Mouse (Mus musculus): ENCODE data around the gene Dpy19l1. TPM values are rescaled to one million over a fixed set of nuclear protein-coding genes. Genes with fewer than 3 reads are reported as not detected.

Dpy19l1 gene
- polyA plus RNA-seq, 1 experiment from 2014 or later: 28.2 TPM

GRCm38 (mm10) chr9:24506510-24506909, 3.6 kb upstream of the Dpy19l1 start:
- Histone ChIP-seq H3K4me3 (replicated peaks; ENCODE audit: low read length) (no peak overlapping the region), H3K4me2 (ENCODE audit: low read length) (no peak overlapping the region), H3K9me3 (ENCODE audit: control insufficient read depth, low read length) (no peaks in the 10 kb centered on the region), H3K4me1 (replicated peaks; ENCODE audit: control insufficient read depth, insufficient read depth, low read length) (peaks cover 4% of the 10 kb centered on the region), H3K9ac (replicated peaks; ENCODE audit: low read depth, low read length) (no peak overlapping the region), H3K27ac (ENCODE audit: low read length) (no peak overlapping the region), H3K36me3 (ENCODE audit: control insufficient read depth, insufficient read depth) (no peaks in the 10 kb centered on the region), H3K27me3 (replicated peaks; ENCODE audit: control insufficient read depth, insufficient read depth, low read length) (no peaks in the 10 kb centered on the region)
- ATAC-seq: no peak

GRCm38 (mm10) chr9:24505017-24505763, 2.2 kb upstream of the Dpy19l1 start:
- Histone ChIP-seq H3K27ac (ENCODE audit: low read length) (no peak overlapping the region), H3K36me3 (ENCODE audit: control insufficient read depth, insufficient read depth) (no peaks in the 10 kb centered on the region), H3K4me3 (replicated peaks; ENCODE audit: low read length) (no peak overlapping the region), H3K27me3 (replicated peaks; ENCODE audit: control insufficient read depth, insufficient read depth, low read length) (no peaks in the 10 kb centered on the region), H3K4me2 (ENCODE audit: low read length) (no peak overlapping the region), H3K4me1 (replicated peaks; ENCODE audit: control insufficient read depth, insufficient read depth, low read length) (peaks cover 10% of the 10 kb centered on the region), H3K9ac (replicated peaks; ENCODE audit: low read depth, low read length) (no peak overlapping the region), H3K9me3 (ENCODE audit: control insufficient read depth, low read length) (no peaks in the 10 kb centered on the region)
- ATAC-seq: no peak
- 75% methylated on average over 5 of the region's 5 CpGs for WGBS

DNA sequence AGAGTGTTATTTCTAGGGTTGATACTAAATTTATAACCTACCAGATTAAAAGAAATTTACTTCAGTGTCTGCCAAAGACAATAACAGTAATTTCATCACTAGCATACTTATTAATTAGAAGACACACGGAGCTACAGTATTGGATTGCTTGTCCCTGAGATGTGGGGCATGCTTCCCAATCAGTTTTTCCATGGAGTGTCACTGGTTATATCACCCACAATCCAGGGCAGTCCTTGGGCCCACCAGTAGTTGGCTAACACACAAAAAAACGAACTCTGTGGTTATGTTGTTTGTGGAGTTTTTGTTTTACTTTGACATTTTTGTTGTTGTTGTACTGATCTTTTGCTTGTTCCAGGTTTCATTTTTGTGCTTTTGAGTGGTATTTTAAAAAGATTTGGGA, 1.4 kb upstream of the Dpy19l1 start:
- Histone ChIP-seq H3K27me3 (replicated peaks; ENCODE audit: control insufficient read depth, insufficient read depth, low read length) (no peaks in the 10 kb centered on the region), H3K36me3 (ENCODE audit: control insufficient read depth, insufficient read depth) (no peaks in the 10 kb centered on the region), H3K4me3 (replicated peaks; ENCODE audit: low read length) (no peak overlapping the region), H3K4me2 (ENCODE audit: low read length) (no peak overlapping the region), H3K9me3 (ENCODE audit: control insufficient read depth, low read length) (no peaks in the 10 kb centered on the region), H3K4me1 (replicated peaks; ENCODE audit: control insufficient read depth, insufficient read depth, low read length) (peaks cover 17% of the 10 kb centered on the region), H3K27ac (ENCODE audit: low read length) (no peak overlapping the region), H3K9ac (replicated peaks; ENCODE audit: low read depth, low read length) (no peak overlapping the region)
- 56% methylated on average over 2 of the region's 2 CpGs for WGBS
- ATAC-seq: no peak

DNA sequence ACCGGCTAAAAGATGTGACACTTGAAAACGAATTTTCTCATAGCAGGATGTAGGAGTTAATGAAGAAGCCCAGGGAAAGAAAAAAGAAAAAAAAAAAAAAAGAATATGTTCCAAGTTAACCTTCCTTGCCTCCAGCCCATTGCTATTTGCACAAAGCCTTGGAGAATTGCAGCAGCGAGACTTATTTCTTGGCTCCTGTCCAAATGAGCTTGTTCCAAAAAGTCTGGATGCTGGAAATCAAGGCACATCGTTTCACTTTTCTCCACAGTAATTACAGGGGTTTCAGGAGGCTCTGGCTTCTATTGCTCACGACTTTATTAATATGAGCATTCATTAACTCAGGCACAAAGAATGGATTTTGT, 899 bp upstream of the Dpy19l1 start:
- H3K4me2 ChIP-seq (ENCODE audit: low read length): peak overlapping the region; percentile 79
- 2% methylated on average over 5 of the region's 5 CpGs for WGBS
- H3K27ac ChIP-seq (ENCODE audit: low read length): peak overlapping the region; percentile 91
- H3K27me3 ChIP-seq (replicated peaks; ENCODE audit: control insufficient read depth, insufficient read depth, low read length): no peaks in the 10 kb centered on the region
- H3K9me3 ChIP-seq (ENCODE audit: control insufficient read depth, low read length): no peaks in the 10 kb centered on the region
- peak overlapping the region; percentile 86 for H3K9ac ChIP-seq (replicated peaks; ENCODE audit: low read depth, low read length)
- peaks cover 17% of the 10 kb centered on the region for H3K4me1 ChIP-seq (replicated peaks; ENCODE audit: control insufficient read depth, insufficient read depth, low read length)
- H3K4me3 ChIP-seq (replicated peaks; ENCODE audit: low read length): peak overlapping the region; percentile 63
- H3K36me3 ChIP-seq (ENCODE audit: control insufficient read depth, insufficient read depth): no peaks in the 10 kb centered on the region
- ATAC-seq: no peak

- peak overlapping the region; percentile 86 for H3K9ac ChIP-seq (replicated peaks; ENCODE audit: low read depth, low read length)
- peak overlapping the region; percentile 91 for H3K27ac ChIP-seq (ENCODE audit: low read length)
- H3K36me3 ChIP-seq (ENCODE audit: control insufficient read depth, insufficient read depth): no peaks in the 10 kb centered on the region
- under 1% methylated on average over 39 of the region's 48 CpGs for WGBS
- peak; percentile 78 for ATAC-seq
- no peaks in the 10 kb centered on the region for H3K27me3 ChIP-seq (replicated peaks; ENCODE audit: control insufficient read depth, insufficient read depth, low read length)
- H3K4me1 ChIP-seq (replicated peaks; ENCODE audit: control insufficient read depth, insufficient read depth, low read length): peaks cover 17% of the 10 kb centered on the region
- peak overlapping the region; percentile 63 for H3K4me3 ChIP-seq (replicated peaks; ENCODE audit: low read length)
- no peaks in the 10 kb centered on the region for H3K9me3 ChIP-seq (ENCODE audit: control insufficient read depth, low read length)
- H3K4me2 ChIP-seq (ENCODE audit: low read length): peak overlapping the region; percentile 70
These were observed 352 bp downstream of the Dpy19l1 start for GRCm38 (mm10) chr9:24502571-24503004.

GRCm38 (mm10) chr9:24501618-24502017, 1.3 kb downstream of the Dpy19l1 start:
- H3K36me3 ChIP-seq (ENCODE audit: control insufficient read depth, insufficient read depth): no peaks in the 10 kb centered on the region
- H3K4me2 ChIP-seq (ENCODE audit: low read length): peak overlapping the region; percentile 70
- 20% methylated on average over 2 of the region's 2 CpGs for WGBS
- H3K4me3 ChIP-seq (replicated peaks; ENCODE audit: low read length): peak overlapping the region; percentile 63
- no peak for ATAC-seq
- peaks cover 22% of the 10 kb centered on the region for H3K4me1 ChIP-seq (replicated peaks; ENCODE audit: control insufficient read depth, insufficient read depth, low read length)
- H3K9ac ChIP-seq (replicated peaks; ENCODE audit: low read depth, low read length): peak overlapping the region; percentile 28
- H3K27me3 ChIP-seq (replicated peaks; ENCODE audit: control insufficient read depth, insufficient read depth, low read length): no peaks in the 10 kb centered on the region
- peak overlapping the region; percentile 91; the same call in 1 of the 2 replicates for H3K27ac ChIP-seq (ENCODE audit: low read length)
- H3K9me3 ChIP-seq (ENCODE audit: control insufficient read depth, low read length): no peaks in the 10 kb centered on the region

DNA sequence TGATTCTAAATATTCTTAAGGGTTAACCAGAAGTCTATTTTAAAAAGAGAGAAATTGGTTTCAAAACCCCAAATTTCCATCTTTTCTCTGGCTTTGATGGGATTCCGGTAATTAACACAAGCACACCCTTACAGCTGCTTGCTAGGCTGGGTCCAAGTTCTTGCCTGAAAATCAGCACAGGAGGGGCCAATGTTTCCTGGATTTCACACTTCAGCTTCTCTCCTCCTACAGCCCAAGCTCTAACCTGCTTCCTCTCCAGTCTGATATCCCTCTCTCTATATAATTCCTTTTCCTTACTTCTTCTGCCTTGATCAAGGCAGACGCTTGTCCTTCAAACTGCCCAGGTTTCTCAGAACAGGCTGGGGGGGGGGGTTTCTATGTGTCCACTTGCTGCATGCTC, 6.7 kb downstream of the Dpy19l1 start:
- Histone ChIP-seq H3K4me2 (ENCODE audit: low read length) (0 out of 2 replicates have a peak overlapping the region, but pooled peaks have one; percentile 3), H3K36me3 (ENCODE audit: control insufficient read depth, insufficient read depth) (no peaks in the 10 kb centered on the region), H3K9me3 (ENCODE audit: control insufficient read depth, low read length) (no peaks in the 10 kb centered on the region), H3K9ac (replicated peaks; ENCODE audit: low read depth, low read length) (no peak overlapping the region), H3K4me3 (replicated peaks; ENCODE audit: low read length) (no peak overlapping the region), H3K27ac (ENCODE audit: low read length) (no peak overlapping the region), H3K4me1 (replicated peaks; ENCODE audit: control insufficient read depth, insufficient read depth, low read length) (peaks cover 24% of the 10 kb centered on the region), H3K27me3 (replicated peaks; ENCODE audit: control insufficient read depth, insufficient read depth, low read length) (no peaks in the 10 kb centered on the region)
- 89% methylated on average over 2 of the region's 2 CpGs for WGBS
- no peak for ATAC-seq

GRCm38 (mm10) chr9:24490516-24490915, 12.4 kb downstream of the Dpy19l1 start:
- H3K27ac ChIP-seq (ENCODE audit: low read length): no peak overlapping the region
- no peaks in the 10 kb centered on the region for H3K9me3 ChIP-seq (ENCODE audit: control insufficient read depth, low read length)
- H3K4me2 ChIP-seq (ENCODE audit: low read length): no peak overlapping the region
- peaks cover 4% of the 10 kb centered on the region; the same call in 1 of the 2 replicates for H3K4me1 ChIP-seq (replicated peaks; ENCODE audit: control insufficient read depth, insufficient read depth, low read length)
- 92% methylated on average over 5 of the region's 5 CpGs for WGBS
- ATAC-seq: no peak
- H3K4me3 ChIP-seq (replicated peaks; ENCODE audit: low read length): no peak overlapping the region
- H3K36me3 ChIP-seq (ENCODE audit: control insufficient read depth, insufficient read depth): no peaks in the 10 kb centered on the region
- no peak overlapping the region for H3K9ac ChIP-seq (replicated peaks; ENCODE audit: low read depth, low read length)
- no peaks in the 10 kb centered on the region for H3K27me3 ChIP-seq (replicated peaks; ENCODE audit: control insufficient read depth, insufficient read depth, low read length)

GRCm38 (mm10) chr9:24488425-24489104, 14.4 kb downstream of the Dpy19l1 start:
- H3K4me1 ChIP-seq (replicated peaks; ENCODE audit: control insufficient read depth, insufficient read depth, low read length): peaks cover 2% of the 10 kb centered on the region; the same call in 1 of the 2 replicates
- no peak overlapping the region for H3K27ac ChIP-seq (ENCODE audit: low read length)
- H3K9me3 ChIP-seq (ENCODE audit: control insufficient read depth, low read length): no peaks in the 10 kb centered on the region
- H3K36me3 ChIP-seq (ENCODE audit: control insufficient read depth, insufficient read depth): no peaks in the 10 kb centered on the region
- no peak overlapping the region for H3K4me3 ChIP-seq (replicated peaks; ENCODE audit: low read length)
- H3K27me3 ChIP-seq (replicated peaks; ENCODE audit: control insufficient read depth, insufficient read depth, low read length): no peaks in the 10 kb centered on the region
- 91% methylated on average over 6 of the region's 6 CpGs for WGBS
- H3K9ac ChIP-seq (replicated peaks; ENCODE audit: low read depth, low read length): no peak overlapping the region
- H3K4me2 ChIP-seq (ENCODE audit: low read length): no peak overlapping the region
- no peak for ATAC-seq

All from forebrain, embryonic 16.5 days (tissue).